Mouse (Mus musculus) midbrain, embryonic 10.5 days (tissue): Measurements from ENCODE around the gene Tead2. TPM values are rescaled to one million over a fixed set of nuclear protein-coding genes. Genes with fewer than 3 reads are reported as not detected.

Experiments used
- DNase-seq: peaks from one replicate; pipeline ENCODE4 v3.0.0-alpha.2; 2017; ENCODE audit warnings: low spot score
- H3K27ac ChIP-seq: fragments of 300-500 bp; sonication (generic); replicated peaks from 2 replicates; pipeline ENCODE4 v1.5.1; 2016; ENCODE audit warnings: mild to moderate bottlenecking
- H3K27me3 ChIP-seq: fragments of 300-500 bp; sonication (generic); 2 replicates; pipeline ENCODE4 v1.6.1; 2016; ENCODE audit warnings: low read depth, mild to moderate bottlenecking; ENCODE audit not compliant: poor library complexity, severe bottlenecking
- H3K36me3 ChIP-seq: fragments of 300-500 bp; sonication (generic); 2 replicates; pipeline ENCODE4 v1.6.1; 2016; ENCODE audit warnings: mild to moderate bottlenecking, moderate library complexity
- H3K4me1 ChIP-seq: fragments of 300-500 bp; sonication (generic); 2 replicates; pipeline ENCODE4 v1.6.1; 2016
- H3K4me3 ChIP-seq: fragments of 300-500 bp; sonication (generic); 2 replicates; pipeline ENCODE4 v1.5.1; 2016; ENCODE audit warnings: mild to moderate bottlenecking, moderate library complexity
- H3K9me3 ChIP-seq: fragments of 300-500 bp; sonication (generic); replicated peaks from 2 replicates; pipeline ENCODE4 v1.6.1; 2016; ENCODE audit warnings: mild to moderate bottlenecking
- WGBS: fragments of 180-500 bp; shearing (Covaris S2); methylation state at CpG from one replicate; pipeline ENCODE4 v1.1.7; 2016; 5-methylcytosine and 5-hydroxymethylcytosine counted together
- microRNA-seq: library from miRNA; unstranded; fragments of <30 nt; microRNA quantifications from one replicate; pipeline ENCODE4, GENCODE M21; 2017
- polyA plus RNA-seq: library from polyadenylated mRNA; unstranded; fragments of >200 nt; fragmentation: Nextera tagmentation; extraction: Ambion mirVana; gene quantifications from 2 replicates; pipeline ENCODE4 v1.2.1, GENCODE M21; 2016

Tead2 gene
- polyA plus RNA-seq, 1 experiment from 2014 or later = 367 TPM

GRCm38 (mm10) chr7:45257063-45257840 lies 41.7 kb downstream of the Tead2 start:
- WGBS = 73% methylated on average over 11 of the region's 11 CpGs
- H3K4me3 ChIP-seq = no peak overlapping the region
- DNase-seq = no peak
- H3K4me1 ChIP-seq = 0 out of 2 replicates have a peak, but pooled peaks cover 6% of the 10 kb centered on the region
- H3K27ac ChIP-seq = no peak overlapping the region
- H3K9me3 ChIP-seq = no peaks in the 10 kb centered on the region
- no peaks in the 10 kb centered on the region; the same call in 1 of the 2 replicates for H3K27me3 ChIP-seq
- no peaks in the 10 kb centered on the region for H3K36me3 ChIP-seq

GRCm38 (mm10) chr7:45259281-45259680 lies 43.7 kb downstream of the Tead2 start:
- no peak overlapping the region for H3K27ac ChIP-seq
- H3K9me3 ChIP-seq = no peaks in the 10 kb centered on the region
- DNase-seq = no peak
- 90% methylated on average over 8 of the region's 8 CpGs for WGBS
- no peaks in the 10 kb centered on the region for H3K36me3 ChIP-seq
- 0 out of 2 replicates have a peak, but pooled peaks cover 6% of the 10 kb centered on the region for H3K4me1 ChIP-seq
- H3K4me3 ChIP-seq = no peak overlapping the region
- H3K27me3 ChIP-seq = no peaks in the 10 kb centered on the region; the same call in 1 of the 2 replicates

GRCm38 (mm10) chr7:45262266-45262665 lies 46.7 kb downstream of the Tead2 start:
- Histone ChIP-seq H3K27me3 (no peaks in the 10 kb centered on the region; the same call in 1 of the 2 replicates), H3K4me1 (0 out of 2 replicates have a peak, but pooled peaks cover 4% of the 10 kb centered on the region), H3K4me3 (no peak overlapping the region), H3K27ac (no peak overlapping the region), H3K36me3 (no peaks in the 10 kb centered on the region), H3K9me3 (no peaks in the 10 kb centered on the region)
- WGBS = 74% methylated on average over 7 of the region's 7 CpGs
- no peak for DNase-seq

GRCm38 (mm10) chr7:45263006-45263607 lies 47.6 kb downstream of the Tead2 start:
- DNase-seq = no peak
- 82% methylated on average over 7 of the region's 7 CpGs for WGBS
- H3K27me3 ChIP-seq = peaks cover 7% of the 10 kb centered on the region
- H3K27ac ChIP-seq = no peak overlapping the region
- H3K9me3 ChIP-seq = no peaks in the 10 kb centered on the region
- peaks cover 4% of the 10 kb centered on the region for H3K4me1 ChIP-seq
- no peaks in the 10 kb centered on the region for H3K36me3 ChIP-seq
- H3K4me3 ChIP-seq = no peak overlapping the region

GRCm38 (mm10) chr7:45264348-45264747 lies 48.8 kb downstream of the Tead2 start:
- Histone ChIP-seq H3K27me3 (peaks cover 12% of the 10 kb centered on the region), H3K27ac (no peak overlapping the region), H3K36me3 (no peaks in the 10 kb centered on the region), H3K9me3 (no peaks in the 10 kb centered on the region), H3K4me1 (peaks cover 6% of the 10 kb centered on the region), H3K4me3 (no peak overlapping the region)
- WGBS = 68% methylated on average over 3 of the region's 3 CpGs
- DNase-seq = no peak

GRCm38 (mm10) chr7:45265518-45265917 lies 50.0 kb downstream of the Tead2 start:
- H3K9me3 ChIP-seq = no peaks in the 10 kb centered on the region
- DNase-seq = no peak
- no peaks in the 10 kb centered on the region for H3K36me3 ChIP-seq
- WGBS = 71% methylated on average over 1 of the region's 1 CpGs
- H3K27ac ChIP-seq = no peak overlapping the region
- H3K4me3 ChIP-seq = no peak overlapping the region
- peaks cover 12% of the 10 kb centered on the region for H3K27me3 ChIP-seq
- peaks cover 6% of the 10 kb centered on the region for H3K4me1 ChIP-seq

GRCm38 (mm10) chr7:45272786-45273412 lies 57.3 kb downstream of the Tead2 start:
- 0 out of 2 replicates have a peak overlapping the region, but pooled peaks have one; percentile 28 for H3K27ac ChIP-seq
- H3K4me3 ChIP-seq = no peak overlapping the region
- H3K36me3 ChIP-seq = no peaks in the 10 kb centered on the region
- H3K27me3 ChIP-seq = peaks cover 20% of the 10 kb centered on the region
- H3K9me3 ChIP-seq = peaks cover 3% of the 10 kb centered on the region; the same call in 1 of the 2 replicates
- DNase-seq = no peak
- peaks cover 9% of the 10 kb centered on the region for H3K4me1 ChIP-seq
- 71% methylated on average over 10 of the region's 10 CpGs for WGBS

- Histone ChIP-seq H3K27me3 (peaks cover 12% of the 10 kb centered on the region), H3K9me3 (peaks cover 3% of the 10 kb centered on the region; the same call in 1 of the 2 replicates), H3K36me3 (no peaks in the 10 kb centered on the region), H3K4me1 (peaks cover 5% of the 10 kb centered on the region), H3K27ac (no peak overlapping the region), H3K4me3 (no peak overlapping the region)
- 89% methylated on average over 8 of the region's 8 CpGs for WGBS
- no peak for DNase-seq
These were observed 58.1 kb downstream of the Tead2 start for GRCm38 (mm10) chr7:45273672-45274071.

- Histone ChIP-seq H3K9me3 (no peaks in the 10 kb centered on the region), H3K36me3 (no peaks in the 10 kb centered on the region), H3K4me1 (peaks cover 5% of the 10 kb centered on the region), H3K4me3 (peak within 1 kb of the TSS; percentile 53), H3K27ac (peak within 1 kb of the TSS; percentile 60; the same call in 1 of the 2 replicates), H3K27me3 (peaks cover 12% of the 10 kb centered on the region)
- DNase-seq = peak; percentile 72
- 7% methylated on average over 44 of the region's 44 CpGs for WGBS
These were observed 61.7 kb downstream of the Tead2 start, which contains the start of gene Slc6a21 for GRCm38 (mm10) chr7:45277136-45277760. TSS of gene Slc6a21 (plus strand) at chr7:45277513.

Small RNAs within 50 kb of the gene (microRNA-seq; reads per million reads assigned to microRNA genes)
- not detected for gene Mir7055

Other genes with a start within 250 kb of the Tead2 start
- 22.3 and 26.8 TPM in 2 replicates for gene Cpt1c, start 240.9 kb upstream of the Tead2 start, polyA plus RNA-seq
- 908 and 945 TPM in 2 replicates for gene Prmt1, start 229.2 kb upstream of the Tead2 start, polyA plus RNA-seq
- gene Irf3, start 218.1 kb upstream of the Tead2 start, polyA plus RNA-seq = 69.5 and 71.2 TPM in 2 replicates
- 77.4 and 78.4 TPM in 2 replicates for gene Bcl2l12, start 217.0 kb upstream of the Tead2 start, polyA plus RNA-seq
- 39.6 and 44.8 TPM in 2 replicates for gene Scaf1, start 199.4 kb upstream of the Tead2 start, polyA plus RNA-seq
- 22.0 and 23.6 TPM in 2 replicates for gene Rras, start 197.8 kb upstream of the Tead2 start, polyA plus RNA-seq
- gene Prr12, start 162.9 kb upstream of the Tead2 start, polyA plus RNA-seq = 10.8 and 11.3 TPM in 2 replicates
- 63.0 and 66.7 TPM in 2 replicates for gene Nosip, start 153.3 kb upstream of the Tead2 start, polyA plus RNA-seq
- 17.0 and 17.3 TPM in 2 replicates for gene Prrg2, start 153.1 kb upstream of the Tead2 start, polyA plus RNA-seq
- gene Rcn3, start 123.5 kb upstream of the Tead2 start, polyA plus RNA-seq = 122 and 128 TPM in 2 replicates
- gene Fcgrt, start 111.9 kb upstream of the Tead2 start, polyA plus RNA-seq = 12.0 and 15.3 TPM in 2 replicates
- gene Rps11, start 91.3 kb upstream of the Tead2 start, polyA plus RNA-seq = 1,493 and 1,787 TPM in 2 replicates
- gene Rpl13a, start 87.0 kb upstream of the Tead2 start, polyA plus RNA-seq = 1,083 and 1,243 TPM in 2 replicates
- gene Gm45713, start 79.5 kb upstream of the Tead2 start, polyA plus RNA-seq = 0.11 and 0.19 TPM in 2 replicates
- gene Flt3l, start 79.3 kb upstream of the Tead2 start, polyA plus RNA-seq = 1.1 and 1.4 TPM in 2 replicates
- gene Pih1d1, start 61.5 kb upstream of the Tead2 start, polyA plus RNA-seq = 108 and 111 TPM in 2 replicates
- gene Aldh16a1, start 61.2 kb upstream of the Tead2 start, polyA plus RNA-seq = 45.7 and 51.2 TPM in 2 replicates
- 0.25 and 0.52 TPM in 2 replicates for gene Slc17a7, start 51.8 kb upstream of the Tead2 start, polyA plus RNA-seq
- not detected in 2 replicates for gene Gfy, start 36.2 kb upstream of the Tead2 start, polyA plus RNA-seq
- gene Pth2, start 34.8 kb upstream of the Tead2 start, polyA plus RNA-seq = not detected in 2 replicates
- 0.73 and 0.88 TPM in 2 replicates for gene Ccdc155, start 10.9 kb upstream of the Tead2 start, polyA plus RNA-seq
- 0.72 and 1.4 TPM in 2 replicates for gene Dkkl1, start 3.6 kb upstream of the Tead2 start, polyA plus RNA-seq
- gene Cd37, start 23.4 kb downstream of the Tead2 start, polyA plus RNA-seq = 0.43 and 0.65 TPM in 2 replicates
- gene Slc6a16, start 25.3 kb downstream of the Tead2 start, polyA plus RNA-seq = 0.07 TPM in 1 of 2 replicates, not detected in the other
- not detected in 2 replicates for gene Slc6a21, start 61.8 kb downstream of the Tead2 start, polyA plus RNA-seq
- gene Trpm4, start 118.0 kb downstream of the Tead2 start, polyA plus RNA-seq = 7.0 and 9.6 TPM in 2 replicates
- 0.12 and 0.29 TPM in 2 replicates for gene Hrc, start 119.5 kb downstream of the Tead2 start, polyA plus RNA-seq
- gene Ppfia3, start 151.3 kb downstream of the Tead2 start, polyA plus RNA-seq = 6.4 and 7.4 TPM in 2 replicates
- 1.0 and 1.4 TPM in 2 replicates for gene Lin7b, start 154.8 kb downstream of the Tead2 start, polyA plus RNA-seq
- gene Snrnp70, start 180.0 kb downstream of the Tead2 start, polyA plus RNA-seq = 254 and 268 TPM in 2 replicates
- not detected in 2 replicates for gene Kcna7, start 189.9 kb downstream of the Tead2 start, polyA plus RNA-seq
- gene Ntf5, start 197.9 kb downstream of the Tead2 start, polyA plus RNA-seq = 0.51 and 0.61 TPM in 2 replicates
- gene Lhb, start 205.1 kb downstream of the Tead2 start, polyA plus RNA-seq = not detected in 2 replicates
- gene Gys1, start 219.1 kb downstream of the Tead2 start, polyA plus RNA-seq = 41.7 and 41.9 TPM in 2 replicates
- gene Ruvbl2, start 222.3 kb downstream of the Tead2 start, polyA plus RNA-seq = 202 and 222 TPM in 2 replicates
- 5,695 and 6,139 TPM in 2 replicates for gene Ftl1, start 244.1 kb downstream of the Tead2 start, polyA plus RNA-seq